Mouse (Mus musculus): ENCODE data around the gene Ddx19a. TPM values are rescaled to one million over a fixed set of nuclear protein-coding genes. Genes with fewer than 3 reads are reported as not detected.

The Ddx19a gene
- polyA plus RNA-seq, 1 experiment from 2014 or later, result 13.5 TPM

GRCm38 (mm10) chr8:110944276-110944876 is 53.2 kb downstream of the Ddx19a start:
- Histone ChIP-seq H3K9me3 (ENCODE audit: control insufficient read depth, low read length) (no peaks in the 10 kb centered on the region), H3K36me3 (ENCODE audit: control insufficient read depth, insufficient read depth, low read length) (no peaks in the 10 kb centered on the region), H3K4me3 (ENCODE audit: low read length) (no peak overlapping the region), H3K9ac (ENCODE audit: low read length) (no peak overlapping the region), H3K27ac (ENCODE audit: low read length) (no peak overlapping the region), H3K4me1 (replicated peaks; ENCODE audit: control insufficient read depth, insufficient read depth, low read length) (peaks cover 9% of the 10 kb centered on the region), H3K27me3 (ENCODE audit: control insufficient read depth, insufficient read depth, low read depth, low read length) (no peaks in the 10 kb centered on the region), H3K4me2 (ENCODE audit: low read depth, low read length) (no peak overlapping the region)
- 74% methylated on average over 7 of the region's 7 CpGs for WGBS
- no peak for ATAC-seq (ENCODE audit: low read depth)

GRCm38 (mm10) chr8:110941453-110941948 is 56.1 kb downstream of the Ddx19a start:
- no peak overlapping the region for H3K9ac ChIP-seq (ENCODE audit: low read length)
- H3K4me2 ChIP-seq (ENCODE audit: low read depth, low read length), result no peak overlapping the region
- H3K9me3 ChIP-seq (ENCODE audit: control insufficient read depth, low read length), result no peaks in the 10 kb centered on the region
- 47% methylated on average over 10 of the region's 10 CpGs for WGBS
- peak; percentile 65 for ATAC-seq (ENCODE audit: low read depth)
- no peaks in the 10 kb centered on the region for H3K27me3 ChIP-seq (ENCODE audit: control insufficient read depth, insufficient read depth, low read depth, low read length)
- H3K4me1 ChIP-seq (replicated peaks; ENCODE audit: control insufficient read depth, insufficient read depth, low read length), result peaks cover 22% of the 10 kb centered on the region
- H3K36me3 ChIP-seq (ENCODE audit: control insufficient read depth, insufficient read depth, low read length), result no peaks in the 10 kb centered on the region
- H3K4me3 ChIP-seq (ENCODE audit: low read length), result no peak overlapping the region
- peak overlapping the region; percentile 21; the same call in 1 of the 2 replicates for H3K27ac ChIP-seq (ENCODE audit: low read length)

GRCm38 (mm10) chr8:110940682-110941452 is 56.7 kb downstream of the Ddx19a start:
- Histone ChIP-seq H3K4me3 (ENCODE audit: low read length) (no peak overlapping the region), H3K9ac (ENCODE audit: low read length) (no peak overlapping the region), H3K27me3 (ENCODE audit: control insufficient read depth, insufficient read depth, low read depth, low read length) (no peaks in the 10 kb centered on the region), H3K4me2 (ENCODE audit: low read depth, low read length) (no peak overlapping the region), H3K36me3 (ENCODE audit: control insufficient read depth, insufficient read depth, low read length) (no peaks in the 10 kb centered on the region), H3K27ac (ENCODE audit: low read length) (peak overlapping the region; percentile 21), H3K4me1 (replicated peaks; ENCODE audit: control insufficient read depth, insufficient read depth, low read length) (peaks cover 22% of the 10 kb centered on the region), H3K9me3 (ENCODE audit: control insufficient read depth, low read length) (no peaks in the 10 kb centered on the region)
- ATAC-seq (ENCODE audit: low read depth), result no peak
- WGBS, result 78% methylated on average over 15 of the region's 15 CpGs

GRCm38 (mm10) chr8:110938882-110939589 is 58.6 kb downstream of the Ddx19a start:
- no peak overlapping the region for H3K9ac ChIP-seq (ENCODE audit: low read length)
- peaks cover 22% of the 10 kb centered on the region for H3K4me1 ChIP-seq (replicated peaks; ENCODE audit: control insufficient read depth, insufficient read depth, low read length)
- no peaks in the 10 kb centered on the region for H3K36me3 ChIP-seq (ENCODE audit: control insufficient read depth, insufficient read depth, low read length)
- no peaks in the 10 kb centered on the region for H3K9me3 ChIP-seq (ENCODE audit: control insufficient read depth, low read length)
- no peak overlapping the region for H3K4me3 ChIP-seq (ENCODE audit: low read length)
- no peaks in the 10 kb centered on the region for H3K27me3 ChIP-seq (ENCODE audit: control insufficient read depth, insufficient read depth, low read depth, low read length)
- H3K27ac ChIP-seq (ENCODE audit: low read length), result peak overlapping the region; percentile 37; the same call in 1 of the 2 replicates
- H3K4me2 ChIP-seq (ENCODE audit: low read depth, low read length), result no peak overlapping the region
- peak; percentile 64 for ATAC-seq (ENCODE audit: low read depth)
- WGBS, result 41% methylated on average over 6 of the region's 6 CpGs

GRCm38 (mm10) chr8:110936217-110936616 is 61.4 kb downstream of the Ddx19a start:
- Histone ChIP-seq H3K4me3 (ENCODE audit: low read length) (no peak overlapping the region), H3K4me1 (replicated peaks; ENCODE audit: control insufficient read depth, insufficient read depth, low read length) (peaks cover 25% of the 10 kb centered on the region), H3K36me3 (ENCODE audit: control insufficient read depth, insufficient read depth, low read length) (no peaks in the 10 kb centered on the region), H3K9me3 (ENCODE audit: control insufficient read depth, low read length) (no peaks in the 10 kb centered on the region), H3K27ac (ENCODE audit: low read length) (no peak overlapping the region), H3K9ac (ENCODE audit: low read length) (no peak overlapping the region), H3K27me3 (ENCODE audit: control insufficient read depth, insufficient read depth, low read depth, low read length) (no peaks in the 10 kb centered on the region), H3K4me2 (ENCODE audit: low read depth, low read length) (no peak overlapping the region)
- ATAC-seq (ENCODE audit: low read depth), result no peak
- WGBS, result 82% methylated on average over 12 of the region's 12 CpGs

GRCm38 (mm10) chr8:110933272-110933671 is 64.3 kb downstream of the Ddx19a start:
- ATAC-seq (ENCODE audit: low read depth), result no peak
- 88% methylated on average over 2 of the region's 2 CpGs for WGBS
- H3K4me1 ChIP-seq (replicated peaks; ENCODE audit: control insufficient read depth, insufficient read depth, low read length), result peaks cover 11% of the 10 kb centered on the region

GRCm38 (mm10) chr8:110932444-110932843 is 65.2 kb downstream of the Ddx19a start:
- Histone ChIP-seq H3K4me3 (ENCODE audit: low read length) (no peak overlapping the region), H3K9ac (ENCODE audit: low read length) (no peak overlapping the region), H3K4me2 (ENCODE audit: low read depth, low read length) (no peak overlapping the region), H3K4me1 (replicated peaks; ENCODE audit: control insufficient read depth, insufficient read depth, low read length) (peaks cover 9% of the 10 kb centered on the region), H3K9me3 (ENCODE audit: control insufficient read depth, low read length) (no peaks in the 10 kb centered on the region), H3K36me3 (ENCODE audit: control insufficient read depth, insufficient read depth, low read length) (no peaks in the 10 kb centered on the region), H3K27me3 (ENCODE audit: control insufficient read depth, insufficient read depth, low read depth, low read length) (no peaks in the 10 kb centered on the region), H3K27ac (ENCODE audit: low read length) (no peak overlapping the region)
- ATAC-seq (ENCODE audit: low read depth), result no peak
- WGBS, result 64% methylated on average over 3 of the region's 3 CpGs

More at GRCm38 (mm10) chr8:110933272-110933671, 64.3 kb downstream of the Ddx19a start:
- H3K27me3 ChIP-seq (ENCODE audit: control insufficient read depth, insufficient read depth, low read depth, low read length), result no peaks in the 10 kb centered on the region
- no peak overlapping the region for H3K4me2 ChIP-seq (ENCODE audit: low read depth, low read length)
- H3K9ac ChIP-seq (ENCODE audit: low read length), result no peak overlapping the region
- H3K36me3 ChIP-seq (ENCODE audit: control insufficient read depth, insufficient read depth, low read length), result no peaks in the 10 kb centered on the region
- H3K27ac ChIP-seq (ENCODE audit: low read length), result no peak overlapping the region
- H3K9me3 ChIP-seq (ENCODE audit: control insufficient read depth, low read length), result no peaks in the 10 kb centered on the region
- H3K4me3 ChIP-seq (ENCODE audit: low read length), result no peak overlapping the region

GRCm38 (mm10) chr8:110931176-110931939 is 66.2 kb downstream of the Ddx19a start:
- no peak overlapping the region for H3K27ac ChIP-seq (ENCODE audit: low read length)

More at GRCm38 (mm10) chr8:110931176-110931939, 66.2 kb downstream of the Ddx19a start:
- Histone ChIP-seq H3K9ac (ENCODE audit: low read length) (no peak overlapping the region), H3K4me3 (ENCODE audit: low read length) (no peak overlapping the region), H3K36me3 (ENCODE audit: control insufficient read depth, insufficient read depth, low read length) (no peaks in the 10 kb centered on the region), H3K4me1 (replicated peaks; ENCODE audit: control insufficient read depth, insufficient read depth, low read length) (peaks cover 9% of the 10 kb centered on the region), H3K27me3 (ENCODE audit: control insufficient read depth, insufficient read depth, low read depth, low read length) (no peaks in the 10 kb centered on the region), H3K9me3 (ENCODE audit: control insufficient read depth, low read length) (no peaks in the 10 kb centered on the region), H3K4me2 (ENCODE audit: low read depth, low read length) (no peak overlapping the region)
- ATAC-seq (ENCODE audit: low read depth), result peak; percentile 85
- WGBS, result 54% methylated on average over 12 of the region's 12 CpGs
